Mouse (Mus musculus) megakaryocyte, adult 5-6 weeks (primary cell): Measurements from ENCODE around the gene 4931414P19Rik. TPM values are rescaled to one million over a fixed set of nuclear protein-coding genes. Genes with fewer than 3 reads are reported as not detected.
"Not testable (repeated sequence)": the region's sequence is repeated elsewhere in the genome, so short reads cannot be mapped to it uniquely, and the experiment has no call there.

Source experiments
- ATAC-seq: 2 replicates; pipeline ENCODE4 v1.8.0; 2016; ENCODE audit warnings: mild to moderate bottlenecking, inconsistent platforms; ENCODE audit not compliant: poor library complexity, severe bottlenecking
- total RNA-seq, 2 experiments: library from RNA; stranded (forward) in 1 of 2; stranded (reverse) in 1 of 2; fragments of 153-499, 151-499 nt in 1 of 2; fragments of 221-1000, 200-1000 nt in 1 of 2; gene quantifications; 2 replicates each; pipeline versions ENCODE4 v1.2.3 to v1.2.4; 2015 to 2017

Gene 4931414P19Rik
- total RNA-seq, 2 experiments from 2014 or later = 4.1 to 4.3 TPM

DNA sequence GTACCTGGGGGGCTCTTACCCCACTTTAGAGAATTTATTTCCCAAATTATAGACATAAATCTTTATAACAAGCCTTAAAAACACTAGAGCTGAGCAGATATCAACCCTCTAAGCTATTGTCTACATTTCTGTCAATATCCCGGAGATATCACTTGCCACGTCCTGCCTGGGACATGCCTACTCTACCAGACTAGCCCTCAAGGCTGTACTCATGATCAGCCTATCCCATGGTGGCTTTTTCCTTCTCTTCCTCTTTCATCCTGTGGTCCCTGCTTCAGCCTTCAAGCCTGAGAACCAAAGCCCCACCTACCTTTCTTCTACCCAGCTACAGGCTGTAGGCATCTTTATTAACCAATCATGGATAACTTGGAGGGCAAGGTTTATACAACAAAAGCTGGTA, 24.0 kb upstream of the 4931414P19Rik start:
- no peak for ATAC-seq

GRCm38 (mm10) chr14:54628103-54628502, 22.3 kb upstream of the 4931414P19Rik start:
- ATAC-seq = no peak

GRCm38 (mm10) chr14:54624976-54625375, 19.2 kb upstream of the 4931414P19Rik start:
- ATAC-seq = no peak

GRCm38 (mm10) chr14:54623334-54623733, 17.5 kb upstream of the 4931414P19Rik start:
- ATAC-seq = no peak

- ATAC-seq = no peak
Observed at GRCm38 (mm10) chr14:54621133-54621532, 15.3 kb upstream of the 4931414P19Rik start, which contains the start of gene Psmb11. Psmb11 (plus strand) TSS chr14:54621433.

- peak; percentile 97 for ATAC-seq
Observed at GRCm38 (mm10) chr14:54617897-54618365, 12.1 kb upstream of the 4931414P19Rik start, which contains the start of gene Psmb5. Psmb5 (minus strand) TSS chr14:54618022.

DNA sequence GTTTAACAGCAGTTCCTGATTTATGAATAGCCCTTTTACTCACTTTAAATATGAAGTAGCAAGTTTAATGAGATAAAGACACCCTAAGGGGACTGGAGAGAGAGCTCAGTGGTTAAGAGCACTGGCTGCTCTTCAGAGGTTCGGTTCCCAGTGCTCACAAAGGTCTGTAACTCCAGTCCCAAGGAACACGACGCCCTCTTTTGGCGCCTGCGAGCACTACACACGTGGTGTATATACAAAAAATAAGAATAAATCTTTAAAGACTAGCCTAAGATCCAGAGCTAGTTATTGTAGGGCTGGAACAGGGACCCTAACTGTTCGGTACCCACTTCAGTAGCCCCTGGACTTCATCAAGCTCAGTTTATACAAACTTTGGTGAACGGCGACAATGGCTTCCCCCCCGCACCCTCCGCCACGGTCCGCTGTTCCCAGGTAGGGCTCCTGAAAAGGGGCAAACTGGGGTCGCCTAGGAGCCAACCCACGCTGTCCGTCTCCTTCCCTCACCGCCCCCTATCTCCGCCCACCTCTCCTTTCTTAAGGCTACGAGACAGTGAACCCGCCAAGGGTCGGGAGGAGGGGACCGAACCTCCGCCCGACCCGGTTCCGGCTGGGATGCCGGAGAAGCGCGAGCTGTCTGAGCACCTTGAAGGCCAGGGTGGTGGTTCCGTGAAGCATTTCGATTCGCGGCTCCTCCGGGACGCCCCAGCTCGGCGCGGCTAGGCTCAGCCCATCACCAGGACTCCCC, 11.5 kb upstream of the 4931414P19Rik start:
- ATAC-seq = peak; percentile 45

GRCm38 (mm10) chr14:54616226-54616825, 10.5 kb upstream of the 4931414P19Rik start:
- ATAC-seq = peak; percentile 39

DNA sequence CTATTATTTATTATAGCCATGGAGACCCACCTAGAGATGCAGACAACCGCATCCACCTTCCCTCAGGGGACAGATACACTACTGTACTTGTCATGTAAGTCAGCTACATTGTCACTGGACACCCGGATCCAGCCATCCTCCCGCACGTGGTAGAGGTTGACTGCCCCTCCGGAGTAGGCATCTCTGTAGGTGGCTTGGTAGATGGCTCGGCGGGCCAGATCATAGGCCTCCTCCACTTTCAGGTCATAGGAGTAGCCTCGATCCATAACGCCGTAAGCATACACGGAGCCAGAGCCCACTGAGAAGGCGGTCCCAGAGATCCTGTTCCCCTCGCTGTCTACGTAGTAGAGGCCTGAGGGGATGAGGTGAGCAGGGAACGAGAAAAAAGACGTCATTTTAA, 8.3 kb upstream of the 4931414P19Rik start:
- ATAC-seq = not testable (repeated sequence)

DNA sequence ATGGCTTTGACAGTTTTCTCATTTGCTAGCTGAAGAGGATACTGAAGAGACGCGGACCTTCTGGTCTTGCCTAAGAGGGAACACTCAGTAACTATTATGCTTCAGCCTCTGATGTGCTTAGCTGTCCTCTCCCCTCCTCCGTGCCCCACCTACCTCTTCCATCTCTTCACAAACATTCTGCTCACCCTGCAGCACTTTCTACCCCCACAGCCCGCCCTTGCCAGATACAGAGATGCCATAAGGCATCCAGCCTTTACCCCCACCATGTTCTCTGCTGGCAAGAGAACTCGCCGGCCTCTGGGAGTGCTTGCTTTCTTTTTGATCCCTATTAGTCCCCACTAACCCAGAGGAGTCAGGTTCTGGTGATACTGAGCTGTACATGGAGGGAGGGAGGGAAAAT, 4.9 kb upstream of the 4931414P19Rik start:
- ATAC-seq = no peak

- ATAC-seq = peak; percentile 49
Observed at GRCm38 (mm10) chr14:54609962-54610361, 4.2 kb upstream of the 4931414P19Rik start.

DNA sequence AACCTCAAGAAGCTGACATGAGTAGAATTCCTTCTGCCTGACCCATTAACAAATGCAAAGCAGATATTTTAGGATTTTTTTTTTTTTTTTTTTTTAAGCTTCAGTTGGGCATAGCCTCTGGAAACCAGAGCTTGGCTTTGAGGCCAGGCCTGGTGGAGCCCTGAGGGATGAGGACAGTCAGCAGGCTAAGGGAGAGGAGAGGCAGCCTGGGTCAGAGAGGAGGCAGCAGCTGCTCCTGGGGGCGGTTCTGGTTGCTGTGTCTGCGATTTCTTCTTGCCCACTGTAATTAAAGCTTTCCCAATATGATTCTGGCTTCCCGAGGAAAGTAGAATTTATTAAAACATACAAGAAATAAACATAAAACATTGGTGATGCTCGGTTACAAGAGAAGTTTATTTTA, 3.5 kb upstream of the 4931414P19Rik start:
- no peak for ATAC-seq

DNA sequence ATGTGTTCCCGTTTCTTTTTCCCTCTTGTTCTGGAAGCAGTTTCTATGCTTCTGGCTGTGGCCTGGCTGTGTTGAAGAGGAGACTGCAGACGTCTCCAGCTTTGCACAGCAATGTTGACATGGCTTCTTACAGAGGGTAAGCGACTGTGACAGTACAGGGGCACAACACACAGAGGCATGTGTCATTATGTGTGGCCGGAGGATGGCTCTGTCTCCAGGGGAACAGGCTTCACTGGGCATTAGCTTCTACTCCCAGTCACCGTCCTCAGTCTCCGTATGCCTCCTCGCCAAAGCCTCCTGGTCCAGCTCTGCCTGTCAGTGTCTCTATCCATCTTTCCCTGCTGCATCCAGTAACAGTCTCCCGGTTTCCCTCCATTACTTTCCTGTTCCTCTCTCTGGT, 1.4 kb upstream of the 4931414P19Rik start:
- no peak for ATAC-seq

DNA sequence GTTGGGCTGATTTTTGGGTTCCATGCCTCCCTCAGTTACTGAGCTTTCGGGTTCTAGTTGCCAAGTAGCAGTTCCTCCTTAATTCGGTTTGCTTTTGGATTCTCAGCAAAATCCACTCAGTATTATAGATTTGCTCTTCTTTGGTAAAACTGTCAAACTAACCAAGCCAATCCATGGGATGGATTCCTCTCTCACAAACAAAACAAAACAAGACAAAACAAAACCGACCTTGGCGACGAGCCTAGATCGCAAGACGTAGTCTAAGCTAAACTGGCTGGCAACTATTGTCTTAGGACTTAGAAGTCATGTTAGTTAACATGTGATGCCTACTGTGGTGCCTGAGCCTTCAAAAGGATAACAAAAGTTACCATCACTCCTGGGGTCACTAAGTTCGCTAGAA, 2.1 kb downstream of the 4931414P19Rik start:
- ATAC-seq = no peak

DNA sequence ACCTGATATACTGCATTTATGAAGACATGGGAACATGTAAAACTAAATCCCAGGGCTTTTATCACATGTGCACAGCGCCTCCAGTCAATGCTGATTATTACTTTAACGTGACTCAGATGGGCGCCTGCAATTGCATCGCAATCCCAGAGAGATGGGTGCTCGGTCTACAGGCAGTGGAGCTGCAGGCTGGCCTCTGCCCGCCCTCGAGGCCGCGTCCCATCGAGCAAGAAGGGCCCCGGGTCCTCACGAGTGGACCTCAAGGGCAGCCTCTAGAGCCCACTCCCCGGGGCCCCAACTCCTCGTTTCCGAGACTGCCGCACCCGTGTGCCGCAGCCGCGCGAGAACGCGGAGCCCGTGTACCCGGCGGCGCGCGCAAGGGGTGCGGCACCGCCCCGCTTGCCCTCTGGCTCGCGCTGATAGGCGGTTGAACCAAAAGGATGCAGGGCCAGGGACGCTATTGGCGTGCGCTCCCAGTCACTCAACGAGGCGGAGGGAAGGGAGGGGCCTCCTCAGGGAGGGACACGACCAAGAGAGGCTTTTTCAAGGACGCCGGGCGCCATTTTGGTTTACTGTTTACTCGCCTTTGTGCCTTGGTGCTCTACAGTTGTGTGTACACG, 2.6 kb downstream of the 4931414P19Rik start:
- peak; percentile 99 for ATAC-seq

DNA sequence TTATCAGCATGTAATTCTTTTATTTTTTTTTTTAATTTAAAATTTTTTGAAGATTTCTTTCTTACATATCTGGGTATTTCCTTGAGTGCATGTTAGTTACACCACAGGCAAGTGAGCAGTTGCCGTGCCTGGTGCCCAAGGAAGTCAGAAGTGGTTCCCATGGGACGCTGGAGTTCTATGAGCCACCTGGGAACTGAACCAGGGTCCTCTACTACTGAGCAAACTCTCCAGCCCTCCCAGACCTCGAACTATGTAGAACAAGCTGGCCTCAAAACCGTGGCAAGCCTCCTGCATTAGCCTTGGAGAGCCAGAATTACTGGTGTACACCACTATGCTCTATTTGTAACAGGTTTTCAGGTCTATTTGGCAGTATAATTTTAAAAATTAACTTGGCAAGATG, 3.2 kb downstream of the 4931414P19Rik start:
- no peak for ATAC-seq

DNA sequence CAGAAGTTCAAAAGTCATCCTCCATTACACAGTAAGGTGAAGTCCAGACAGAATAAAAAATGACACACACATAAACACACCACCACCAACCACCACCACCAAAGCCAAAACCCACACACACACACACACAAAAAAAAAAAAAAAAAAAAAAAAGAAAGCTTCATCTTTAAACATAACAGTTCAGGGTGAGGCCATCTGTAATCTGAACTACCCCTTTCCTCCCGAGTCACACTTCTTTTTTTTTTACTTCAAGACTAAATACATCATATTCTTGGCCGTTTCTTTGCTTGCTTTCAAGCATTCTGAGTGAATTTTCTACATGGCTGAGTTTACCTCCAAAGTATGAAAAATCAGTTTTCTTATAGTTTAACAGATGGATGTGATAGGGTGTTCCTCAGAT, 4.2 kb downstream of the 4931414P19Rik start:
- no peak for ATAC-seq

DNA sequence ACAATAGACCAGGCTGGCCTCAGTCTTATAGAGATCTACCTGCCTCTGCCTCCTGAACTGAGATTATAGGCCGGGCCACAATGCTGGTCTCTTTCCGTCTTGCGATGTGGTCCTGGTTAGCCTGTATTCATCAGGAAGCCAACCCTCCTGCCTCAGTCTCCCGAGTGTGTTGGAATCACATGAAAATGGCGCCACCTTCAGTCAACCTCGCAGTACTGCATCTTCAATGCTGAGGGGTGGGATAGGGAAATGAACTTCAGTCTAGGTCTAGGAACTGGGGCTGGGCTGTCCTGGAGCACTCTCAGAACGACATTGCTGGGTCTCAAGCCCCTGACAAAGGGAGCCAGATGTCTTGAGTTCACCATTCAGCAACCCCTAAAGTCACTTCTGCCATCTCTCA, 8.7 kb downstream of the 4931414P19Rik start:
- peak; percentile 76 for ATAC-seq

DNA sequence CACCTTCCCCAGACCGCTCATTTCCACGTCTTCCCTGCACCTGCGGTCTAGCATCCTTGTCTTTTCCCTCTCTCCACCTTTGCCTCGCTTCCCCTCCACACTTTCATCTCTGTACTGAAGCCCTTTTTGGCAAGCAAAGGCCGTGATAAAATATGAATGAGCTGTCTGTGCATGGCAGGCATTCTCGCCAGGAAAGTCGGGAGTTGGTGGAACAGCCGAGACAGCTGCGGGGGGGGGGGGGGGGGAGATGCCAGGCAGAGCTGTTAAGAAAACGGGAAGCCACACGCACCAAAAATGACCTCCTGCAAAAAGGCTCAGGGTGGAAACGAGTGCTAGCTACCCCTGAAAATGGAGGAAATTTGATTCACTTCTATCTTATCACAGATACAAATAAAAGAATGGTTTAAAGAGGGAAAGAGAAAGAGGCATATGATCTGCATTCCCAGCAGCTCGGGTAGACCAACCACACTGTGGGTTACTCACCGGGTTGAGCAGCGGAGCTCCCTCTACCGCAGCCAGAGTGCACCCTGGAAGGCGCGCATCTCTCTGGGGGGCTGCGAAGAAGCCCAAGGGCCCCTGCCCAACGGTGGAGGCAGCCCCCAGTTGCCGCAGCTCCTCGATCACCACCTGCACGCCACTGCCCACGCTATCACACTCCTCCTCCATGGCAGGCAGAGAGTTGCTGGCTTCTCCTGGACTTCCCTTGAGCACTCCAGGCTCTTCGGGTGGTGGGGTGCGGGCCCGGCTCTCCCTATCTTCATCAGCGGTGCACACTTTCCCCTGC, 11.0 kb downstream of the 4931414P19Rik start:
- ATAC-seq = no peak

DNA sequence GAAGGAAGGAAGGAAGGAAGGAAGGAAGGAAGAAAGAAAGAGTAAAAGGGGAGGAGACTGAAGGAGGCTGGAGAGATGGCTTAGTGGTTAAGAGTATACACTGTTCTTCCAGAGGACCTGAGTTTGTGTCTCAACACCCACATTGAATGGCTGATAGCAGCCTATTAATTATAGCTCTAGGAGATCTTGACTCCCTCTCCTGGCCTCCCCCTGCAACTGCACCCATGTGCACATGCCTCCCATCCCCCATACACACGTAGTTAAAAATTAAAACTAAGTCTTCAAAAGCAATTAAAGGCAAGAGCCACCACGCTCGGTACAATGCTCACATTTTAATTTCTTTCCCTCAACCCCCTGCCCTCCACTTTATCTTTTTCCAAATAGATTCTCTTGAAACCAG, 11.7 kb downstream of the 4931414P19Rik start:
- no peak for ATAC-seq

DNA sequence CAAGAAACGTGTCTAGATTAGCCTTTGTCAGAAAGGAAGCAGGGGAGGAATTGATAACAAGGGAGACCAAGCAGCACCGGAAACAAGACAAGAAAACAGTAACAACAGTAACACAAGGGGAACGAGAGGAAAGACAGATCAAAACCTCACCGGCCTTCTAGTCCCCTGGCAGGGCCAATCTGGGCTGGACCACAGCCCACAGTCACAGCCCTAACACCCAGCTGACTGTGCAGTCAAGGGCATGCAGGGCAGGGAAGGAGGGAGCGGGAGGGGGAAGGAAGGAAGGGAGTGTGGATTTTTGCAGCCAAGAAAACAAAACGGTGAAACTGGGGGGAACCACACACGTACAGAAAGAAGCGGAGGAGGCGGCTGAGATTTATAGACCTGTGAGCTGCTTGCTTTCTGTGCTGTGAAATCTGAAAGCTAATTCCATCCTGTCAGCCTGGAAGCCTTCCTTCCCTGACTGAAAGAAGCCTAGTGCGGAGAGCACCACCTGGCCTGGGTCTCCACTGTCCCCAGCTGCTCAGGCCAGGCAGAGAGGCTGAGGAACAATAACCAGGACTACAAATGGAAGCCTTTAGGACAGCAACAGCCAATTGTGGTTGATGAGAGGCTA, 13.4 kb downstream of the 4931414P19Rik start:
- no peak for ATAC-seq
